Mouse (Mus musculus) liver, adult (tissue): Measurements from ENCODE around the gene Htr1d.

Experiments used
- GATA4 ChIP-seq: IDR thresholded peaks from 2 replicates; pipeline ENCODE4 v1.6.1; 2014; ENCODE audit warnings: mild to moderate bottlenecking, low read length; ENCODE audit not compliant: insufficient replicate concordance

Gene Htr1d

DNA sequence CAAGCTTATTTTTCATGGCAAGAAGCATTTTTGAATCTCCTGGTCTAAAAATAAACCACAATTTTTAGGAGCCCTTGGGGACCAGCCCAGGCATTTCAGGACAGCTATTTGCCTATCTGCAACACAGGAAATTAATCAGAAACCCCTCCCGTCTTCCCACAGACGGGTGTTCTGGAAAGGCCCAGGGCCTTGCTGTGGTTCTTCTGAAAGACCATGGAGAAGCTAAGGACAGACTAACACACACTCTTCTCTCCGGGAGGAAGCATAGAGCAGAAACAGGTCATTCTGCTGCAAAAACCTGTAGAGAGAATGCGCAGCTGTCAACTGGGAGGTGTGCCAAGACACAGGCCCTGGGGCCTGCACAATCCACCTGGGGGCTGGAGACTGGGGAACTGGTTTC is 42.9 kb downstream of the Htr1d start:
- TF ChIP-seq GATA4, result peak; percentile 62; the same call in 1 of the 2 replicates

DNA sequence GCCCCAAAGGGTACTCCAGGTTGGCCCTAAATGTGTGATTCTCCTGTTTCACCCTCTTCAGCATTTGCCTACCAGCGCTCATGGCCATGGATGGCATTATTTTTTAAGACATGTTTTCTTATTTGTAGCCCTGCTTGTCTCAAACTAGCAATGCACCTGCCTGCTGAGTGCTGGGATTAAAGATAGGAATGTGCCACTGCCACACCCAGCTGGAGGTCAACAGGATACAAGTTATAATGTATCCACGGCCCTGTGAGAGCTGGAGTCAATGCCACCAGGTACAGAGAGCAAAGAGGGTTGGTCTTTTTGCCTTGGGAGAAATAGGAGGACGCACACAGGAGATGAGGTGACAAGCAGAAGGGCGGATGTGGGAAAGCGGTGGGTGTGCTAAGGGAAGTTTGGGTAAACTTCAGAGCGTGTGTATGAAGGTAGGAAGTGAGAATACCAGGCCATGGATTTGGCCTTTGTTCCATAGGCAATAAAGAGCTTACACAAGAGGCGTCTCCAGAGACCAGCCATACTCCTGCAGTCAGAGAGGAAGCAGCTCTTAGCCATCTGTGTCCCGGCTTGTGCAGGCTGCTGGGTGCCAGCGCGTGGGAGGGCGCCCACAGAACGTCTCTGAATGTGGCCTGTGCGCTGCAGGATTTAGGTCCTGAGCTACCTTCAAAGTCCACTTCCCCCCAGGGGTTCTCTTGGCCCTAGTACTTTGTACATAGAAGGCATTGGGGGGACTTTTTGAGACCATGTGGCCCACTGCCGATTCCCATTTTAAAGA is 45.4 kb downstream of the Htr1d start:
- TF ChIP-seq GATA4, result no peak

DNA sequence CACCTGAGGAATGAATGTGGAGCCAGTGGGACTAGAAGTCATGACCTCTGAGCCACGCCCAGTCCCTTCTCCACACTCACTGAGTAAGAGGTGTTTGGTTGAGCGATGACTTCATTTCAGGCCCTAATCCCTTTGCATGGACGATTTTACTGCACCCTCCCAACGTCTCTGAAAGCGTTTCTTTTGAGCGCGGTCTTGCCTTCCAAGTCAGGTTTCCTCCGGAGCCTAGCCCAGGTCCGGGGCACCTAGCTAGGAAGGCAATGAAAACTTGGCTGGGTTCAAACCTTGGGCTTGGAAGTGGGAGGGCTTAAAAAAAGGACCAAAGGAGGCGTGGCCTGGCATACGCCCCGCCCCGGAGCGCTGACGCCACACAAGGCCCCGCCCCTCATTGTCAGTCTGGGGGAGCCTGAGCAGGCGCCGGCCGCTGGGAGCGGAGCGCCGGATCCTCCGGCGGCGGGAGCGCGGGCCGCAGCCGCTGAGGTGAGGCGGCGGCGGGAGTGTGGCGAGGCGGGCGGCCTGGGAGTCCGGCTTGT is 46.1 kb downstream of the Htr1d start, which contains the start of gene Luzp1:
Luzp1 (plus strand) TSS at position 391 of the 533 bp plus-strand sequence.
- no peak for TF ChIP-seq GATA4

DNA sequence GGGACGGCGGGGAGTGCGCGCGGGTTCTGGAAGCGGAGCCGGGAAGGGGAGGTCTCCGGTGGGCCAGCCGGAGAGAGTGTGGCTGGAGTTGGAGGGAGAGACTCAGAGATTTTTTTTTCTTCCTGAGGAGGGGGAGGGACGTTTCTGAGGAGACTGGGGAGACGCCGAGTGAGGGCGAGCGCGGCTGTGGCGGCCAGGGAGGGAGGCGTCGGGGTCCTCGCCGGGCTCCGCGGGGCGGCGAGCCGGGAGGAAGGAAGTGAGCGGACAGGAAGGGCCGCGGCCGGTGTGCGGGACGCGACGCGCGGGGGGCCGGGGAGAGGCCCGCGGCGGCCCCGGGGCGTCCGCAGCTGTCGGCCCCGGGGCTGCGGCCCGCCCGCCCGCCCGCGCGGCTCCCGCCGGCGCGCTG is 46.6 kb downstream of the Htr1d start:
- TF ChIP-seq GATA4, result no peak

DNA sequence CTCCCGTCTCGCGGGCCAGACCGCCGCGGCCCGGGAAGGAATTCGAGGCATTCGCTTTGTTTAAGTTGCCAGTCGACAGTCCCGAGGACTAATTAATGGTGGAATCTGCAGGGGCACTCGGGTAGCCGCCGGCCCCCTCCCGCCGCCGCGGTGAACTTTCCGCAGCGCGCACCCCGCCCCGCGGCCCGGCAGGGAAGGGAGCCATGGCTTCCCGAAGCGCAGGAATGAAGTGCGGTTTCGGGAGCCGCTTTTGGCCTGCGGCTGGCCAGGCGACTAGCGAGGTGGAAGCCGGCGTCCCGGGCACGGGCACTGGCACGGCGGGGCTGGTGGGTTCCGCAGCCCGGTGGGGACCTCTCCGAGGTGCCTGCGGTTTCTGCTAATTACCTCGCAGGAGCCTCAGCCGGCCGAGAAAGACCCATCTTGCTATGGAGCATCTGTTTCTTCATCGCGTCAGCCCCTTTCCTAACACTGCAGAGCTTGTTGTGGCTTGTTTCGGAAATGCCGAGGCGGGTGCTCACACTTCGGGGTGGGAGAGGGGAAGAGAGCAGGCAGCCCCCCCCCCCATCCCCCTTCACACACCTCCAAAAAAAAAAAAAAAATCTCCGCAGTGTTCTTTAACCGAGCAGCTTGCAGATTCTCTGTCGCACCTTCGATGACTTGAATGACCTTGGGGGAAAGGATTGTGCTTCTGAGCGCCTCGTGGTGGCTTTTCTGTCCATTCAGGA is 47.2 kb downstream of the Htr1d start:
- TF ChIP-seq GATA4, result no peak

DNA sequence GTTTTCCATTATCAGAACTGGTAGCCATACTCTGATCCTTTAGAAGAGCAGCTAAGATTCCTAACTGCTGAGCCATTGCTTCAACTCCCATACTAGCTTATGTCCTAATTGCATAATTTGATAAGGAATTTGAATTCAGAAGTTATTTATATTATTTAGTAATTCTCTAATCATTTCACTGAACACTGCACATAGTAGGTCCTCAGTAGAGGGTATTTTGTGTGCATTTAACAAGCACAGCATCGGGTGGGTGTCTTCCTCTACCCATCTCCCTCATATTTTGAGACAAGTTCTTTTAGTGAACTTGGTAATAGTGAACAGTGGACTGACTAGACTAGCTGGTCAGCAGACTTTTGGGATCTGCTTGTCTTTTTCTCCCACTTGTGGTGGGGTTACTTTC is 53.4 kb downstream of the Htr1d start:
- no peak for TF ChIP-seq GATA4

DNA sequence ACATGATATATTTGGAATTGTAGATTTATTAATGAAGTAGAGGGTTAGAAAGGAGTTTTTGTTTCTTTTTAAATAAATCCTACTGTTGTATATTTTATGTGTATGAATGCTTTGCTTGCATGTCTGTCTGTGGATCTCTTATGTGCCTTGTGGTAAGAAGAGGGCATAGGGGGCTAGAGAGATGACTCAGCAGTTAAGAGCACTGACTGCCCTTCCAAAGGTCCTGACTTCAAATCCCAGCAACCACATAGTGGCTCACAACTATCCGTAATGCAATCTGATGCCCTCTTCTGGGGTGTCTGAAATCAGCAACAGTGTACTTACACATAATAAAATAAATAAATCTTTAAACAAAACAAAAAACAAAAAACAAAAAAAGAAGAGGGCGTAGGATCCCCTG is 63.2 kb downstream of the Htr1d start:
- no peak for TF ChIP-seq GATA4
